ENCODE assay signal across 19 mouse cellular contexts in the genomic region with DNA sequence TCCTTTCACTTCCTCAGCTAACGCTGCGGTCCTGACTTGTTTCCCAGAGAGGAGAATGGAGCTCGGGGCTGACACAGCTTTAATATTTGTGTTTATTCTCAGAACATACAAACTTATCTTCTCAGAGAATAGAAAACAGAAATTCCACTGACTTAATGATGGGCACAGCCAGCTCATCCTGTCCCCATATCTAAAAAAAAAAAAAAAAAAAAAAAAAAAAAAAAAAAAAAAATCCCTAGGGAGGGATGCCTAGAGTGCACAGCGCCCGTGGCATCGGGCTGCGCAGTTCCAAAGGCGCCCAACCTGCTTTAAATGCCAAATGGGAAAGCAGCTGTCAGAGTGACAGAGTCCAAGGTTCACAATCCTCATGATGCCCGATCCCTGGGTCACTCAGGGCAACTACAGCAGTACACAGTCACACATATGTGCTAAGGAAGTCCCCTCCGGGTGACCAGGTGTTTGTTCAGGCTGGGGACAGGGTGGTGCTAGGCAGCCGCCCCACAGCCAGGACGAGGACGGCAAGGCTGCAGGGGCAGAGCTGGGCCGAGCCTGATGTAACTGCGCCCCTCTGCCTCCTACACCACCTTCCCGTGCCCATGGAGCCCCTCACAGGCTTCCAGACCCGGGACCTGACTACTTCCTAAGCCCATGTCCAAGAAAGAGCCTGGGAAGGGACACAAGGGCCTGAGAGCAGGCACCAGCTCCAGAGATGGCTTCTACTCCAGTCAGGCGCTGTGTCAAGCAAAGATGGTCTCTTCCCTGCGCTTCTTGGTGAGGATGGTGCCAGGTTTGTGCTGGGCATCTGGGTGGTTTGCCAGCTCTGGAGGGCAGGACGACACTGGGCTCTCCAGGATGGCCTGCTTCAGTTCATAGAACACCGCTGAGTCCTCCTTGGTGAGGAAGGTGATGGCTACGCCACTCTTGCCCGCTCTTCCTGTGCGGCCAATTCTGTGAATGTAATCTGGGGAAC. TPM values are rescaled to one million over a fixed set of nuclear protein-coding genes. Genes with fewer than 3 reads are reported as not detected.
A peak's percentile ranks its signal among the peaks of the same experiment; 100 is the strongest.
DNase-seq lines count a peak whose midpoint lies in the region; ATAC-seq and TF ChIP-seq lines count a peak whose summit lies in the region.
"Had no signal": no experiment of that assay in that cellular context is flagged by ENCODE, and none has a peak within 500 bp of the region (broad histone marks: within the 10 kb centered on the region; RNA-seq: fewer than 3 reads in every experiment).

No protein-coding gene starts in this region.

- H3K4me3 ChIP-seq in forebrain, embryonic 12.5 days (replicated peaks): no peak overlapping the region
- H3K4me3 ChIP-seq in forebrain, embryonic 11.5 days (ENCODE audit: low read depth, low read length): no peak overlapping the region
- no peak overlapping the region for H3K4me3 ChIP-seq in kidney, adult 2 months (ENCODE audit: insufficient read depth, low read depth, low read length)
- no peak overlapping the region for H3K4me3 ChIP-seq in kidney, embryonic 14.5 days (ENCODE audit: low read length)
- H3K4me3 ChIP-seq in midbrain, embryonic 13.5 days (replicated peaks): no peak overlapping the region
- no peak overlapping the region for H3K4me3 ChIP-seq in midbrain, embryonic 14.5 days (replicated peaks; ENCODE audit: low read depth, low read length)
- H3K4me3 ChIP-seq in neural tube, embryonic 15.5 days (replicated peaks): no peak overlapping the region
- H3K4me3 ChIP-seq: gastrocnemius, adult 2 months; heart, adult 2 months; limb, embryonic 13.5 days; lung, embryonic 15.5 days; megakaryocyte, embryonic 14.5 days had no signal

- no peaks in the 10 kb centered on the region for H3K9me3 ChIP-seq in forebrain, embryonic 12.5 days
- no peaks in the 10 kb centered on the region for H3K9me3 ChIP-seq in forebrain, embryonic 11.5 days (ENCODE audit: control insufficient read depth, low read length)
- H3K9me3 ChIP-seq in kidney, embryonic 14.5 days (ENCODE audit: control insufficient read depth, low read length): no peaks in the 10 kb centered on the region
- no peaks in the 10 kb centered on the region for H3K9me3 ChIP-seq in midbrain, embryonic 13.5 days
- no peaks in the 10 kb centered on the region for H3K9me3 ChIP-seq in midbrain, embryonic 14.5 days (ENCODE audit: control insufficient read depth, low read length)
- no peaks in the 10 kb centered on the region for H3K9me3 ChIP-seq in neural tube, embryonic 15.5 days (replicated peaks)
- H3K9me3 ChIP-seq: limb, embryonic 13.5 days; lung, embryonic 15.5 days; megakaryocyte, embryonic 14.5 days had no signal

- no peak for TF ChIP-seq POLR2A in kidney, adult 2 months (IDR thresholded peaks at IDR 0.05; ENCODE audit: low read depth, low read length)

- WGBS in forebrain, embryonic 12.5 days: 92% methylated on average over 24 of the region's 24 CpGs
- 90% methylated on average over 24 of the region's 24 CpGs for WGBS in forebrain, embryonic 11.5 days
- 72% methylated on average over 24 of the region's 24 CpGs for WGBS in kidney, adult 2 months
- 86% methylated on average over 24 of the region's 24 CpGs for WGBS in kidney, embryonic 14.5 days
- 93% methylated on average over 24 of the region's 24 CpGs for WGBS in midbrain, embryonic 13.5 days
- 89% methylated on average over 24 of the region's 24 CpGs for WGBS in midbrain, embryonic 14.5 days
- WGBS in neural tube, embryonic 15.5 days: 87% methylated on average over 24 of the region's 24 CpGs

- H3K4me1 ChIP-seq in forebrain, embryonic 12.5 days: no peaks in the 10 kb centered on the region
- no peaks in the 10 kb centered on the region for H3K4me1 ChIP-seq in forebrain, embryonic 11.5 days (replicated peaks; ENCODE audit: control insufficient read depth, insufficient read depth, low read length)
- no peaks in the 10 kb centered on the region for H3K4me1 ChIP-seq in kidney, adult 2 months (ENCODE audit: control insufficient read depth, insufficient read depth, low read length)
- H3K4me1 ChIP-seq in kidney, embryonic 14.5 days (ENCODE audit: control insufficient read depth, insufficient read depth, low read length): no peaks in the 10 kb centered on the region
- no peaks in the 10 kb centered on the region for H3K4me1 ChIP-seq in midbrain, embryonic 13.5 days (replicated peaks)
- H3K4me1 ChIP-seq in midbrain, embryonic 14.5 days (ENCODE audit: control insufficient read depth, insufficient read depth, low read length): no peaks in the 10 kb centered on the region
- no peaks in the 10 kb centered on the region for H3K4me1 ChIP-seq in neural tube, embryonic 15.5 days
- H3K4me1 ChIP-seq: limb, embryonic 13.5 days; lung, embryonic 15.5 days had no signal

- H3K9ac ChIP-seq in forebrain, embryonic 12.5 days: no peak overlapping the region
- H3K9ac ChIP-seq in forebrain, embryonic 11.5 days (ENCODE audit: low read length): no peak overlapping the region
- no peak overlapping the region for H3K9ac ChIP-seq in kidney, embryonic 14.5 days (ENCODE audit: low read depth, low read length)
- no peak overlapping the region for H3K9ac ChIP-seq in midbrain, embryonic 13.5 days (replicated peaks)
- no peak overlapping the region for H3K9ac ChIP-seq in midbrain, embryonic 14.5 days (replicated peaks; ENCODE audit: low read length)
- no peak overlapping the region for H3K9ac ChIP-seq in neural tube, embryonic 15.5 days (replicated peaks)
- H3K9ac ChIP-seq: hindbrain, embryonic 14.5 days; limb, embryonic 13.5 days; lung, embryonic 15.5 days had no signal

- no peak overlapping the region for H3K4me2 ChIP-seq in forebrain, embryonic 12.5 days
- H3K4me2 ChIP-seq in forebrain, embryonic 11.5 days (ENCODE audit: low read depth, low read length, severe bottlenecking): no peak overlapping the region
- no peak overlapping the region for H3K4me2 ChIP-seq in kidney, embryonic 14.5 days (replicated peaks; ENCODE audit: low read depth, low read length)
- H3K4me2 ChIP-seq in midbrain, embryonic 13.5 days (replicated peaks): no peak overlapping the region
- H3K4me2 ChIP-seq in midbrain, embryonic 14.5 days (ENCODE audit: low read length): no peak overlapping the region
- no peak overlapping the region for H3K4me2 ChIP-seq in neural tube, embryonic 15.5 days
- H3K4me2 ChIP-seq: hindbrain, embryonic 14.5 days; limb, embryonic 13.5 days; lung, embryonic 15.5 days had no signal

- peaks cover 98% of the 10 kb centered on the region for H3K36me3 ChIP-seq in forebrain, embryonic 12.5 days (replicated peaks)
- peaks cover 35% of the 10 kb centered on the region for H3K36me3 ChIP-seq in forebrain, embryonic 11.5 days (ENCODE audit: control insufficient read depth, insufficient read depth, low read length)
- H3K36me3 ChIP-seq in kidney, adult 2 months (ENCODE audit: control insufficient read depth, insufficient read depth, low read length): peaks cover 9% of the 10 kb centered on the region
- H3K36me3 ChIP-seq in kidney, embryonic 14.5 days (ENCODE audit: control insufficient read depth, insufficient read depth, low read length): peaks cover 89% of the 10 kb centered on the region
- H3K36me3 ChIP-seq in midbrain, embryonic 13.5 days: peaks cover 100% of the 10 kb centered on the region
- peaks cover 100% of the 10 kb centered on the region for H3K36me3 ChIP-seq in midbrain, embryonic 14.5 days (ENCODE audit: control insufficient read depth, insufficient read depth, low read length)
- peaks cover 98% of the 10 kb centered on the region for H3K36me3 ChIP-seq in neural tube, embryonic 15.5 days

- no peaks in the 10 kb centered on the region for H3K27me3 ChIP-seq in forebrain, embryonic 12.5 days
- H3K27me3 ChIP-seq in forebrain, embryonic 11.5 days (ENCODE audit: control insufficient read depth, insufficient read depth, low read length): no peaks in the 10 kb centered on the region
- H3K27me3 ChIP-seq in kidney, adult 2 months (replicated peaks; ENCODE audit: control insufficient read depth, insufficient read depth, low read length): no peaks in the 10 kb centered on the region
- H3K27me3 ChIP-seq in kidney, embryonic 14.5 days (ENCODE audit: control insufficient read depth, insufficient read depth, low read length): no peaks in the 10 kb centered on the region
- no peaks in the 10 kb centered on the region for H3K27me3 ChIP-seq in midbrain, embryonic 13.5 days
- H3K27me3 ChIP-seq in midbrain, embryonic 14.5 days (ENCODE audit: control insufficient read depth, insufficient read depth, low read length): no peaks in the 10 kb centered on the region
- no peaks in the 10 kb centered on the region for H3K27me3 ChIP-seq in neural tube, embryonic 15.5 days (replicated peaks)
- H3K27me3 ChIP-seq: CH12.LX; limb, embryonic 13.5 days; lung, embryonic 15.5 days; Patski had no signal

- H3K27ac ChIP-seq in forebrain, embryonic 12.5 days: no peak overlapping the region
- no peak overlapping the region for H3K27ac ChIP-seq in forebrain, embryonic 11.5 days (ENCODE audit: low read depth, low read length)
- H3K27ac ChIP-seq in kidney, adult 2 months (ENCODE audit: insufficient read depth, low read depth, low read length): no peak overlapping the region
- no peak overlapping the region for H3K27ac ChIP-seq in kidney, embryonic 14.5 days (ENCODE audit: low read depth, low read length)
- H3K27ac ChIP-seq in midbrain, embryonic 13.5 days: peak overlapping the region; percentile 19; the same call in 1 of the 2 replicates
- no peak overlapping the region for H3K27ac ChIP-seq in midbrain, embryonic 14.5 days (replicated peaks; ENCODE audit: low read depth, low read length)
- no peak overlapping the region for H3K27ac ChIP-seq in neural tube, embryonic 15.5 days (replicated peaks)
- H3K27ac ChIP-seq: gastrocnemius, adult 2 months; heart, adult 2 months; hindbrain, embryonic 14.5 days; limb, embryonic 13.5 days; lung, embryonic 15.5 days had no signal

- peak; percentile 13; the same call in 1 of the 2 replicates for ATAC-seq in forebrain, embryonic 12.5 days (ENCODE audit: low FRiP score)
- ATAC-seq in forebrain, embryonic 11.5 days (replicated peaks; ENCODE audit: low FRiP score): no peak
- ATAC-seq in kidney, embryonic 14.5 days (ENCODE audit: low FRiP score, low TSS enrichment): no peak
- no peak for ATAC-seq in midbrain, embryonic 13.5 days
- no peak for ATAC-seq in midbrain, embryonic 14.5 days (ENCODE audit: low FRiP score, low TSS enrichment)
- no peak for ATAC-seq in neural tube, embryonic 15.5 days (ENCODE audit: low FRiP score)
- ATAC-seq: Patski had no signal

- no peak for TF ChIP-seq CTCF in kidney, adult 2 months (conservative IDR thresholded peaks at IDR 0.05; ENCODE audit: insufficient read depth, insufficient read length, low read depth, low read length)

- DNase-seq in forebrain, embryonic 11.5 days (ENCODE audit: low spot score): no peak
- peak; percentile 72 for DNase-seq in kidney, adult 2 months
- DNase-seq in midbrain, embryonic 14.5 days: no peak
- DNase-seq in urinary bladder, postnatal 25 days (ENCODE audit: low spot score): no peak
- DNase-seq: adrenal gland, postnatal 36 days; cerebellum, postnatal 25 days; gastrocnemius, adult 2 months; heart, adult 2 months; retina, postnatal 1 day had no signal

RNA-seq across cellular contexts. Expression of a gene that starts 14.7 kb away (rescaled TPM):
- 77.1 and 80.4 TPM in 2 replicates for polyA plus RNA-seq in forebrain, embryonic 12.5 days (2016; fragmentation: Nextera tagmentation; extraction: Ambion mirVana)
- polyA plus RNA-seq in forebrain, embryonic 11.5 days (2014; fragmentation: Nextera tagmentation; extraction: Ambion mirVana): 45.3 and 46.9 TPM in 2 replicates
- polyA plus RNA-seq in kidney, adult 2 months (2012; rRNA removed): 20.2 and 21.7 TPM in 2 replicates
- 21.5 and 26.5 TPM in 2 replicates for polyA plus RNA-seq in kidney, embryonic 14.5 days (2014; fragmentation: Nextera tagmentation; extraction: Ambion mirVana)
- 139 and 157 TPM in 2 replicates for polyA plus RNA-seq in midbrain, embryonic 13.5 days (2015; fragmentation: Nextera tagmentation; extraction: Ambion mirVana)
- 130 and 136 TPM in 2 replicates for polyA plus RNA-seq in midbrain, embryonic 14.5 days (2014; fragmentation: Nextera tagmentation; extraction: Ambion mirVana)
- 108 and 128 TPM in 2 replicates for polyA plus RNA-seq in neural tube, embryonic 15.5 days (2015; fragmentation: Nextera tagmentation; extraction: Ambion mirVana)

RNA-seq across cellular contexts. Expression of a gene that starts 17.4 kb away (rescaled TPM):
- 23.9 and 24.1 TPM in 2 replicates for polyA plus RNA-seq in forebrain, embryonic 12.5 days (2016; fragmentation: Nextera tagmentation; extraction: Ambion mirVana)
- polyA plus RNA-seq in forebrain, embryonic 11.5 days (2014; fragmentation: Nextera tagmentation; extraction: Ambion mirVana): 24.2 and 31.2 TPM in 2 replicates
- polyA plus RNA-seq in kidney, adult 2 months (2012; rRNA removed): 23.8 and 24.4 TPM in 2 replicates
- 27.3 and 32.2 TPM in 2 replicates for polyA plus RNA-seq in kidney, embryonic 14.5 days (2014; fragmentation: Nextera tagmentation; extraction: Ambion mirVana)
- polyA plus RNA-seq in midbrain, embryonic 13.5 days (2015; fragmentation: Nextera tagmentation; extraction: Ambion mirVana): 28.6 and 29.5 TPM in 2 replicates
- polyA plus RNA-seq in midbrain, embryonic 14.5 days (2014; fragmentation: Nextera tagmentation; extraction: Ambion mirVana): 17.7 and 24.9 TPM in 2 replicates
- 20.6 and 21.0 TPM in 2 replicates for polyA plus RNA-seq in neural tube, embryonic 15.5 days (2015; fragmentation: Nextera tagmentation; extraction: Ambion mirVana)

RNA-seq across cellular contexts. Expression of a gene that starts 31.9 kb away (rescaled TPM):
- polyA plus RNA-seq in forebrain, embryonic 12.5 days (2016; fragmentation: Nextera tagmentation; extraction: Ambion mirVana): 3.9 TPM in 2 replicates
- 1.9 and 2.8 TPM in 2 replicates for polyA plus RNA-seq in forebrain, embryonic 11.5 days (2014; fragmentation: Nextera tagmentation; extraction: Ambion mirVana)
- polyA plus RNA-seq in kidney, adult 2 months (2012; rRNA removed): 2.2 and 2.8 TPM in 2 replicates
- 0.28 and 0.31 TPM in 2 replicates for polyA plus RNA-seq in kidney, embryonic 14.5 days (2014; fragmentation: Nextera tagmentation; extraction: Ambion mirVana)
- 10.2 and 12.7 TPM in 2 replicates for polyA plus RNA-seq in midbrain, embryonic 13.5 days (2015; fragmentation: Nextera tagmentation; extraction: Ambion mirVana)
- 7.4 and 9.2 TPM in 2 replicates for polyA plus RNA-seq in midbrain, embryonic 14.5 days (2014; fragmentation: Nextera tagmentation; extraction: Ambion mirVana)
- 9.4 and 11.3 TPM in 2 replicates for polyA plus RNA-seq in neural tube, embryonic 15.5 days (2015; fragmentation: Nextera tagmentation; extraction: Ambion mirVana)

RNA-seq across cellular contexts. Expression of a gene that starts 35.5 kb away (rescaled TPM):
- polyA plus RNA-seq in forebrain, embryonic 12.5 days (2016; fragmentation: Nextera tagmentation; extraction: Ambion mirVana): 12.9 and 14.2 TPM in 2 replicates
- polyA plus RNA-seq in forebrain, embryonic 11.5 days (2014; fragmentation: Nextera tagmentation; extraction: Ambion mirVana): 11.2 and 12.3 TPM in 2 replicates
- polyA plus RNA-seq in kidney, adult 2 months (2012; rRNA removed): 98.7 and 104 TPM in 2 replicates
- 26.2 and 31.5 TPM in 2 replicates for polyA plus RNA-seq in kidney, embryonic 14.5 days (2014; fragmentation: Nextera tagmentation; extraction: Ambion mirVana)
- 10.6 and 13.0 TPM in 2 replicates for polyA plus RNA-seq in midbrain, embryonic 13.5 days (2015; fragmentation: Nextera tagmentation; extraction: Ambion mirVana)
- 9.6 and 12.2 TPM in 2 replicates for polyA plus RNA-seq in midbrain, embryonic 14.5 days (2014; fragmentation: Nextera tagmentation; extraction: Ambion mirVana)
- polyA plus RNA-seq in neural tube, embryonic 15.5 days (2015; fragmentation: Nextera tagmentation; extraction: Ambion mirVana): 10.4 and 10.8 TPM in 2 replicates
